Mouse (Mus musculus) mouse embryonic stem cell (cell line): ENCODE results near the gene Slc25a26.

ENCODE experiments used
- in situ Hi-C, 2 experiments: fragments of 300-500 bp; cut with MboI; formaldehyde crosslinking; loops; 1 replicate in 1 of 2; 3 replicates in 1 of 2; pipeline ENCODE4 v1.14.3; 2019 to 2020; ENCODE audit warnings: low sequenced_read_pairs in 2 of 2, low pct_unique_long_range_greater_than_20kb in 1 of 2, mixed read lengths in 1 of 2; ENCODE audit not compliant: unreplicated experiment in 1 of 2

The Slc25a26 gene

GRCm38 (mm10) chr6:94594096-94594665 is 94.0 kb downstream of the Slc25a26 start:
- in situ Hi-C loops, result no loop called here

GRCm38 (mm10) chr6:94594711-94595110 is 94.6 kb downstream of the Slc25a26 start:
- in situ Hi-C loops, result no loop called here

GRCm38 (mm10) chr6:94595206-94595605 is 95.1 kb downstream of the Slc25a26 start:
- in situ Hi-C loops, result no loop called here

- in situ Hi-C loops, result no loop called here
These were observed 96.1 kb downstream of the Slc25a26 start for GRCm38 (mm10) chr6:94596051-94596760.

- in situ Hi-C loops, result no loop called here
These were observed 96.8 kb downstream of the Slc25a26 start for GRCm38 (mm10) chr6:94596761-94597485.

- in situ Hi-C loops, result no loop called here
These were observed 98.3 kb downstream of the Slc25a26 start for GRCm38 (mm10) chr6:94598421-94598820.

- in situ Hi-C loops, result no loop called here
These were observed 98.9 kb downstream of the Slc25a26 start for GRCm38 (mm10) chr6:94599016-94599415.

- in situ Hi-C loops, result no loop called here
These were observed 101.0 kb downstream of the Slc25a26 start for GRCm38 (mm10) chr6:94601101-94601500.

GRCm38 (mm10) chr6:94601811-94602210 is 101.7 kb downstream of the Slc25a26 start:
- in situ Hi-C loops, result no loop called here

- in situ Hi-C loops, result no loop called here
These were observed 103.9 kb downstream of the Slc25a26 start for GRCm38 (mm10) chr6:94604072-94604471.

- in situ Hi-C loops, result no loop called here
These were observed 104.4 kb downstream of the Slc25a26 start for GRCm38 (mm10) chr6:94604546-94604945.

GRCm38 (mm10) chr6:94613235-94613895 is 113.2 kb downstream of the Slc25a26 start:
- in situ Hi-C loops, result no loop called here

- in situ Hi-C loops, result no loop called here
These were observed 114.2 kb downstream of the Slc25a26 start for GRCm38 (mm10) chr6:94614346-94614745.

- in situ Hi-C loops, result no loop called here
These were observed 115.8 kb downstream of the Slc25a26 start for GRCm38 (mm10) chr6:94615936-94616335.

GRCm38 (mm10) chr6:94618671-94619070 is 118.5 kb downstream of the Slc25a26 start:
- in situ Hi-C loops, result no loop called here

- in situ Hi-C loops, result no loop called here
These were observed 120.2 kb downstream of the Slc25a26 start for GRCm38 (mm10) chr6:94620287-94620686.

- in situ Hi-C loops, result no loop called here
These were observed 120.7 kb downstream of the Slc25a26 start for GRCm38 (mm10) chr6:94620801-94621301.

- in situ Hi-C loops, result no loop called here
These were observed 122.9 kb downstream of the Slc25a26 start for GRCm38 (mm10) chr6:94622983-94623382.

GRCm38 (mm10) chr6:94624543-94624942 is 124.4 kb downstream of the Slc25a26 start:
- in situ Hi-C loops, result no loop called here
